Mouse (Mus musculus): ENCODE measurements around the gene Pars2. TPM values are rescaled to one million over a fixed set of nuclear protein-coding genes. Genes with fewer than 3 reads are reported as not detected.

The Pars2 gene
- polyA plus RNA-seq, 1 experiment from 2014 or later: 5.8 TPM

GRCm38 (mm10) chr4:106700798-106701197, 49.9 kb downstream of the Pars2 start:
- TF ChIP-seq CTCF (IDR thresholded peaks at IDR 0.05): no peak
- ATAC-seq (no peak), DNase-seq (ENCODE audit: low read depth, low spot score) (no peak)
- in situ Hi-C loops (cut with MboI; ENCODE audit: low pct_unique_long_range_greater_than_20kb): loop anchor here (10.0 kb wide), 1 partner anchor 86 kb away; the partner anchor contains the start of gene Lexm
- H3K27me3 ChIP-seq: no peaks in the 10 kb centered on the region
- ChIA-PET CTCF (interaction anchor here (0.9 to 2.3 kb wide), 3 partner anchors 8 to 87 kb away, joined by 3 to 9 read pairs (median 4); no protein-coding TSS in a partner anchor), POLR2A (interaction anchor here (0.6 kb wide), 1 partner anchor 91 kb away, joined by 8 read pairs; no protein-coding TSS in a partner anchor)

- in situ Hi-C loops (cut with MboI; ENCODE audit: low pct_unique_long_range_greater_than_20kb): loop anchor here (10.0 kb wide), 1 partner anchor 89 kb away; the partner anchor contains the start of gene Lexm
- CTCF ChIA-PET: interaction anchor here (1.9 to 5.1 kb wide), 2 partner anchors 73 to 89 kb away, joined by 5 to 33 read pairs; no protein-coding TSS in a partner anchor
- ATAC-seq: no peak
These were observed 53.1 kb downstream of the Pars2 start for GRCm38 (mm10) chr4:106703956-106704355.

GRCm38 (mm10) chr4:106704416-106704815, 53.5 kb downstream of the Pars2 start:
- in situ Hi-C loops (cut with MboI; ENCODE audit: low pct_unique_long_range_greater_than_20kb): loop anchor here (10.0 kb wide), 1 partner anchor 90 kb away; the partner anchor contains the start of gene Lexm
- POLR2A ChIA-PET: no interaction called here
- ATAC-seq: no peak

More at GRCm38 (mm10) chr4:106703956-106704355, 53.1 kb downstream of the Pars2 start:
- POLR2A ChIA-PET: no interaction called here
- DNase-seq (ENCODE audit: low read depth, low spot score): no peak
- no peak for TF ChIP-seq CTCF (IDR thresholded peaks at IDR 0.05)
- H3K27me3 ChIP-seq: no peaks in the 10 kb centered on the region

More at GRCm38 (mm10) chr4:106704416-106704815, 53.5 kb downstream of the Pars2 start:
- CTCF ChIA-PET: interaction anchor here (1.9 to 5.1 kb wide), 2 partner anchors 73 to 90 kb away, joined by 5 to 33 read pairs; no protein-coding TSS in a partner anchor
- TF ChIP-seq CTCF (IDR thresholded peaks at IDR 0.05): no peak
- H3K27me3 ChIP-seq: no peaks in the 10 kb centered on the region
- DNase-seq (ENCODE audit: low read depth, low spot score): no peak

Other genes with a start within 250 kb of the Pars2 start
- 0.81 TPM for gene Pcsk9, start 186.7 kb upstream of the Pars2 start, polyA plus RNA-seq (2021)
- gene Bsnd, start 158.8 kb upstream of the Pars2 start, polyA plus RNA-seq (2021): 0.65 TPM
- gene Dhcr24, start 90.0 kb upstream of the Pars2 start, polyA plus RNA-seq (2021): 17.7 TPM
- not detected for gene Lexm, start 33.8 kb upstream of the Pars2 start, polyA plus RNA-seq (2021)
- 0.72 TPM for gene Ttc22, start 28.6 kb upstream of the Pars2 start, polyA plus RNA-seq (2021)
- 20.5 TPM for gene Ttc4, start 27.9 kb downstream of the Pars2 start, polyA plus RNA-seq (2021)
- 0.01 TPM for gene Mroh7, start 79.9 kb downstream of the Pars2 start, polyA plus RNA-seq (2021)
- not detected for gene Fam151a, start 82.8 kb downstream of the Pars2 start, polyA plus RNA-seq (2021)
- 0.23 TPM for gene Acot11, start 153.9 kb downstream of the Pars2 start, polyA plus RNA-seq (2021)

Measured in Patski (cell line).